Mouse (Mus musculus): ENCODE results near the gene Reep1.

Gene Reep1

GRCm38 (mm10) chr6:71737202-71737601, 29.8 kb downstream of the Reep1 start:
- in situ Hi-C loops (cut with MboI, MseI) = no loop called here

GRCm38 (mm10) chr6:71738611-71739010, 31.2 kb downstream of the Reep1 start:
- in situ Hi-C loops (cut with MboI, MseI) = no loop called here

GRCm38 (mm10) chr6:71740921-71741320, 33.6 kb downstream of the Reep1 start:
- in situ Hi-C loops (cut with MboI, MseI) = no loop called here

GRCm38 (mm10) chr6:71741998-71742636, 34.8 kb downstream of the Reep1 start:
- in situ Hi-C loops (cut with MboI, MseI) = no loop called here

- in situ Hi-C loops (cut with MboI, MseI) = no loop called here
Measured at GRCm38 (mm10) chr6:71744934-71745333, 37.6 kb downstream of the Reep1 start.

GRCm38 (mm10) chr6:71745482-71746234, 38.3 kb downstream of the Reep1 start:
- in situ Hi-C loops (cut with MboI, MseI) = no loop called here

GRCm38 (mm10) chr6:71746246-71746645, 38.9 kb downstream of the Reep1 start:
- in situ Hi-C loops (cut with MboI, MseI) = no loop called here

GRCm38 (mm10) chr6:71746846-71747245, 39.5 kb downstream of the Reep1 start:
- in situ Hi-C loops (cut with MboI, MseI) = no loop called here

- in situ Hi-C loops (cut with MboI, MseI) = no loop called here
Measured at GRCm38 (mm10) chr6:71751602-71752001, 44.2 kb downstream of the Reep1 start.

- in situ Hi-C loops (cut with MboI, MseI) = no loop called here
Measured at GRCm38 (mm10) chr6:71752791-71753464, 45.6 kb downstream of the Reep1 start.

GRCm38 (mm10) chr6:71757039-71757894, 49.9 kb downstream of the Reep1 start:
- in situ Hi-C loops (cut with MboI, MseI) = no loop called here

- in situ Hi-C loops (cut with MboI, MseI) = no loop called here
Measured at GRCm38 (mm10) chr6:71758780-71759179, 51.4 kb downstream of the Reep1 start.

- in situ Hi-C loops (cut with MboI, MseI) = no loop called here
Measured at GRCm38 (mm10) chr6:71760073-71760472, 52.7 kb downstream of the Reep1 start.

- in situ Hi-C loops (cut with MboI, MseI) = no loop called here
Measured at GRCm38 (mm10) chr6:71767761-71768160, 60.4 kb downstream of the Reep1 start.

GRCm38 (mm10) chr6:71769901-71770690, 62.7 kb downstream of the Reep1 start:
- in situ Hi-C loops (cut with MboI, MseI) = loop anchor here (5.0 kb wide), 1 partner anchor 88 kb away; no protein-coding TSS in a partner anchor

- in situ Hi-C loops (cut with MboI, MseI) = loop anchor here (5.0 kb wide), 1 partner anchor 89 kb away; no protein-coding TSS in a partner anchor
Measured at GRCm38 (mm10) chr6:71770856-71771255, 63.5 kb downstream of the Reep1 start.

- in situ Hi-C loops (cut with MboI, MseI) = loop anchor here (5.0 kb wide), 1 partner anchor 89 kb away; no protein-coding TSS in a partner anchor
Measured at GRCm38 (mm10) chr6:71771282-71771681, 63.9 kb downstream of the Reep1 start.

- in situ Hi-C loops (cut with MboI, MseI) = loop anchor here (5.0 kb wide), 1 partner anchor 90 kb away; no protein-coding TSS in a partner anchor
Measured at GRCm38 (mm10) chr6:71772156-71772555, 64.8 kb downstream of the Reep1 start.

- in situ Hi-C loops (cut with MboI, MseI) = loop anchor here (5.0 kb wide), 1 partner anchor 90 kb away; no protein-coding TSS in a partner anchor
Measured at GRCm38 (mm10) chr6:71772636-71773208, 65.4 kb downstream of the Reep1 start.

- in situ Hi-C loops (cut with MboI, MseI) = no loop called here
Measured at GRCm38 (mm10) chr6:71778016-71778415, 70.7 kb downstream of the Reep1 start.
